ENCODE assay signal across 9 mouse cellular contexts in genomic region chr6:120715851-120716250, GRCm38 (mm10). TPM values are rescaled to one million over a fixed set of nuclear protein-coding genes. Genes with fewer than 3 reads are reported as not detected.
DNase-seq lines count a peak whose midpoint lies in the region; ATAC-seq and TF ChIP-seq lines count a peak whose summit lies in the region.
"Had no signal": no experiment of that assay in that cellular context is flagged by ENCODE, and none has a peak within 500 bp of the region (broad histone marks: within the 10 kb centered on the region; RNA-seq: fewer than 3 reads in every experiment).

No protein-coding gene starts in this region.

- intact Hi-C loops in left cerebral cortex, adult 2 months (cut with DNase I) = no loop called here

- H3K4me1 ChIP-seq in forebrain, embryonic 16.5 days (replicated peaks; ENCODE audit: control insufficient read depth, insufficient read depth, low read length) = peaks cover 11% of the 10 kb centered on the region
- no peaks in the 10 kb centered on the region for H3K4me1 ChIP-seq in intestine, embryonic 16.5 days (ENCODE audit: control insufficient read depth, insufficient read depth, low read length)

- no peak for TF ChIP-seq CTCF in left cerebral cortex, adult 2 months (IDR thresholded peaks at IDR 0.05)

- peak; percentile 78 for ATAC-seq in forebrain, embryonic 16.5 days
- no peak for ATAC-seq in intestine, embryonic 16.5 days
- ATAC-seq in monocyte, adult 5-6 weeks (replicated peaks; ENCODE audit: insufficient number of reproducible peaks, low FRiP score, low TSS enrichment, poor library complexity, severe bottlenecking) = no peak

- no peak overlapping the region for H3K27ac ChIP-seq in forebrain, embryonic 16.5 days (ENCODE audit: low read length)
- H3K27ac ChIP-seq in intestine, embryonic 16.5 days (ENCODE audit: low read length) = no peak overlapping the region
- H3K27ac ChIP-seq in left cerebral cortex, adult 2 months = no peak overlapping the region

- H3K4me2 ChIP-seq in forebrain, embryonic 16.5 days (ENCODE audit: low read length) = no peak overlapping the region
- no peak overlapping the region for H3K4me2 ChIP-seq in intestine, embryonic 16.5 days (ENCODE audit: low read depth, low read length)

- H3K9me3 ChIP-seq in forebrain, embryonic 16.5 days (ENCODE audit: control insufficient read depth, low read length) = no peaks in the 10 kb centered on the region
- H3K9me3 ChIP-seq in intestine, embryonic 16.5 days (ENCODE audit: control insufficient read depth, low read length) = no peaks in the 10 kb centered on the region

- no peaks in the 10 kb centered on the region for H3K36me3 ChIP-seq in forebrain, embryonic 16.5 days (ENCODE audit: control insufficient read depth, insufficient read depth)
- H3K36me3 ChIP-seq in intestine, embryonic 16.5 days (ENCODE audit: control insufficient read depth, insufficient read depth, low read length) = no peaks in the 10 kb centered on the region

- no peaks in the 10 kb centered on the region for H3K27me3 ChIP-seq in forebrain, embryonic 16.5 days (replicated peaks; ENCODE audit: control insufficient read depth, insufficient read depth, low read length)
- H3K27me3 ChIP-seq in intestine, embryonic 16.5 days (replicated peaks; ENCODE audit: control insufficient read depth, insufficient read depth, low read length) = no peaks in the 10 kb centered on the region

- H3K9ac ChIP-seq in forebrain, embryonic 16.5 days (replicated peaks; ENCODE audit: low read depth, low read length) = no peak overlapping the region
- no peak overlapping the region for H3K9ac ChIP-seq in intestine, embryonic 16.5 days (ENCODE audit: low read depth, low read length)

- DNase-seq in brain, adult 2 months (ENCODE audit: low read depth, low spot score) = peak; percentile 54
- peak; percentile 25 for DNase-seq in cerebellum, adult 9-11 months
- DNase-seq in layer of hippocampus, postnatal 36 days = peak; percentile 10 to 18
- no peak for DNase-seq in left cerebral cortex, adult 11 months (ENCODE audit: low spot score)
- no peak for DNase-seq in left cerebral cortex, adult 2 months (ENCODE audit: extremely low spot score in 1 of 2, low spot score in 2 of 2)

- no peak overlapping the region for H3K4me3 ChIP-seq in forebrain, embryonic 16.5 days (replicated peaks; ENCODE audit: low read length)
- H3K4me3 ChIP-seq in intestine, embryonic 16.5 days (ENCODE audit: low read length) = no peak overlapping the region
- no peak overlapping the region for H3K4me3 ChIP-seq in left cerebral cortex, adult 2 months

RNA-seq across cellular contexts. Expression of gene Cecr2, which starts 49.7 kb away (rescaled TPM):
- polyA plus RNA-seq in forebrain, embryonic 16.5 days (2015; fragmentation: Nextera tagmentation; extraction: Ambion mirVana) = 3.6 and 4.0 TPM in 2 replicates
- 10 to 100 TPM; 14.2 to 14.8 TPM for total RNA-seq in layer of hippocampus, postnatal 36 days (2021)
- 0.54 and 0.61 TPM in 2 replicates for polyA plus RNA-seq in intestine, embryonic 16.5 days (2015; fragmentation: Nextera tagmentation; extraction: Ambion mirVana)
- total RNA-seq in monocyte, adult 5-6 weeks (2017) = 1.5 to 4.0 TPM (median 3.3 TPM) in 3 replicates
- total RNA-seq in left cerebral cortex, adult 2 months (2021) = 1 to 10 TPM; 3.1 to 4.1 TPM

RNA-seq across cellular contexts. Expression of gene Slc25a18, which starts 57.5 kb away (rescaled TPM):
- polyA plus RNA-seq in forebrain, embryonic 16.5 days (2015; fragmentation: Nextera tagmentation; extraction: Ambion mirVana) = 1.4 and 3.5 TPM in 2 replicates
- 10 to 100 TPM; 56.7 to 57.9 TPM for total RNA-seq in layer of hippocampus, postnatal 36 days (2021)
- not detected in 2 replicates for polyA plus RNA-seq in intestine, embryonic 16.5 days (2015; fragmentation: Nextera tagmentation; extraction: Ambion mirVana)
- 0.57 to 0.87 TPM in 2 of 3 replicates, not detected in the other for total RNA-seq in monocyte, adult 5-6 weeks (2017)
- total RNA-seq in left cerebral cortex, adult 2 months (2021) = 10 to 100 TPM; 65.3 to 75.6 TPM
- total RNA-seq: liver, adult 2 months had no signal
- polyA plus RNA-seq: liver, adult 2 months had no signal

Comparison
In these comparisons a context has a peak if more than half of its experiments do, and no peak if none do; other contexts are left out.
1. DNase-seq: peak in brain, adult 2 months (single experiment), cerebellum, adult 9-11 months (single experiment) and layer of hippocampus, postnatal 36 days (2 of 2); none in left cerebral cortex, adult 11 months (single experiment) and left cerebral cortex, adult 2 months (0 of 2).
2. RNA of gene Slc25a18, which starts 57.5 kb away (total RNA-seq): 65.3 to 75.6 TPM in left cerebral cortex, adult 2 months and 56.7 to 57.9 TPM in layer of hippocampus, postnatal 36 days; 0.57 to 0.87 TPM in monocyte, adult 5-6 weeks; every median in the first group is over 10 times any median in the second.